Mouse (Mus musculus) heart, adult 2 months (tissue): ENCODE measurements around the gene Tmprss9. TPM values are rescaled to one million over a fixed set of nuclear protein-coding genes. Genes with fewer than 3 reads are reported as not detected.

Experiments
- DNase-seq, 2 experiments: peaks; one replicate each; pipeline ENCODE4 v3.0.0; 2021
- H3K27ac ChIP-seq: fragments of 200-600 bp; 2 replicates; pipeline ENCODE4 v1.8.1; 2022
- H3K27me3 ChIP-seq: fragments of 200-500 bp; 2 replicates; pipeline ENCODE4 v1.6.1; 2012; ENCODE audit warnings: mild to moderate bottlenecking, low read length, inconsistent platforms, mixed read lengths; ENCODE audit not compliant: control insufficient read depth, insufficient read depth
- H3K36me3 ChIP-seq: fragments of 200-500 bp; 2 replicates; pipeline ENCODE4 v1.6.1; 2012; ENCODE audit warnings: low read length, inconsistent platforms; ENCODE audit not compliant: control insufficient read depth, insufficient read depth
- H3K4me1 ChIP-seq: fragments of 200-500 bp; 2 replicates; pipeline ENCODE4 v1.6.1; 2011; ENCODE audit warnings: low read length; ENCODE audit not compliant: control insufficient read depth, insufficient read depth
- H3K4me3 ChIP-seq: fragments of 200-600 bp; 2 replicates; pipeline ENCODE4 v1.8.1; 2022
- H3K79me2 ChIP-seq: fragments of 200-500 bp; replicated peaks from 2 replicates; pipeline ENCODE4 v1.6.1; 2012; ENCODE audit warnings: mild to moderate bottlenecking, inconsistent platforms, low read length, moderate library complexity, mixed read lengths; ENCODE audit not compliant: control insufficient read depth, insufficient read depth
- H3K9ac ChIP-seq: fragments of 200-500 bp; 2 replicates; pipeline ENCODE4 v1.6.1; 2012; ENCODE audit warnings: low read depth, mild to moderate bottlenecking, control low read depth, inconsistent platforms, low read length, mixed read lengths
- CTCF ChIP-seq: fragments of 200-600 bp; IDR thresholded peaks from 2 replicates; pipeline ENCODE4 v1.8.1; 2022; ENCODE audit warnings: antibody characterized with exemption, mild to moderate bottlenecking, moderate library complexity
- EP300 ChIP-seq: fragments of 200-500 bp; IDR thresholded peaks from 2 replicates; pipeline ENCODE4 v1.6.1; 2011; ENCODE audit warnings: low read depth, low read length, control low read depth; ENCODE audit not compliant: insufficient read depth
- POLR2A ChIP-seq: fragments of 200-500 bp; IDR thresholded peaks from 2 replicates; pipeline ENCODE4 v1.6.1; 2011; ENCODE audit warnings: mild to moderate bottlenecking, low read depth, low read length, control low read depth; ENCODE audit not compliant: insufficient read depth
- WGBS: fragments of 180-500 bp; shearing (Covaris S2); methylation state at CpG from one replicate; pipeline ENCODE4 v1.1.7; 2018; 5-methylcytosine and 5-hydroxymethylcytosine counted together
- intact Hi-C: fragments of 180-260 bp; cut with DNase I; formaldehyde crosslinking; loops from one replicate; pipeline ENCODE4 v1.15.1; 2025
- polyA plus RNA-seq: library from polyadenylated mRNA; depleted of rRNA; stranded (reverse); fragments of >200 nt; gene quantifications from 2 replicates; pipeline ENCODE4 v1.2.3, GENCODE M21; 2012
- total RNA-seq, 2 experiments: library from RNA; stranded (reverse); gene quantifications; 2 replicates each; pipeline ENCODE4 v1.2.3; 2021

The Tmprss9 gene
- total and polyA plus RNA-seq, 3 experiments: 0.02 TPM; not detected in 2

GRCm38 (mm10) chr10:80831136-80831535 lies 40.5 kb upstream of the Tmprss9 start:
- 21% methylated on average over 9 of the region's 9 CpGs for WGBS
- Histone ChIP-seq H3K4me3 (no peak overlapping the region), H3K27me3 (peaks cover 3% of the 10 kb centered on the region; the same call in 1 of the 2 replicates), H3K27ac (no peak overlapping the region), H3K79me2 (peaks cover 7% of the 10 kb centered on the region), H3K4me1 (peaks cover 12% of the 10 kb centered on the region), H3K9ac (no peak overlapping the region), H3K36me3 (peaks cover 7% of the 10 kb centered on the region; the same call in 1 of the 2 replicates)
- DNase-seq: peak; percentile 43 to 56
- TF ChIP-seq POLR2A (no peak), EP300 (no peak), CTCF (no peak)
- intact Hi-C loops: no loop called here

- peaks cover 7% of the 10 kb centered on the region; the same call in 1 of the 2 replicates for H3K36me3 ChIP-seq
- 0 out of 2 replicates have a peak, but pooled peaks cover under 1% of the 10 kb centered on the region for H3K79me2 ChIP-seq
- 71% methylated on average over 7 of the region's 7 CpGs for WGBS
- peaks cover 3% of the 10 kb centered on the region; the same call in 1 of the 2 replicates for H3K27me3 ChIP-seq
- H3K4me3 ChIP-seq: no peak overlapping the region
- no peak overlapping the region for H3K27ac ChIP-seq
- intact Hi-C loops: no loop called here
- H3K9ac ChIP-seq: no peak overlapping the region
- H3K4me1 ChIP-seq: peaks cover 10% of the 10 kb centered on the region
- TF ChIP-seq EP300: no peak
- no peak for TF ChIP-seq POLR2A
- no peak for TF ChIP-seq CTCF
- DNase-seq: no peak
Observed at GRCm38 (mm10) chr10:80832818-80833217, 38.8 kb upstream of the Tmprss9 start.

GRCm38 (mm10) chr10:80835617-80836016 lies 36.0 kb upstream of the Tmprss9 start:
- Histone ChIP-seq H3K27ac (no peak overlapping the region), H3K27me3 (peaks cover 3% of the 10 kb centered on the region; the same call in 1 of the 2 replicates), H3K4me1 (no peaks in the 10 kb centered on the region; the same call in 1 of the 2 replicates), H3K79me2 (no peaks in the 10 kb centered on the region), H3K9ac (no peak overlapping the region), H3K4me3 (no peak overlapping the region), H3K36me3 (no peaks in the 10 kb centered on the region)
- TF ChIP-seq EP300: no peak
- TF ChIP-seq CTCF: no peak
- TF ChIP-seq POLR2A: no peak
- 58% methylated on average over 30 of the region's 30 CpGs for WGBS
- DNase-seq: no peak
- intact Hi-C loops: no loop called here

GRCm38 (mm10) chr10:80836949-80837379 lies 34.7 kb upstream of the Tmprss9 start:
- H3K4me3 ChIP-seq: no peak overlapping the region
- intact Hi-C loops: no loop called here
- 34% methylated on average over 7 of the region's 7 CpGs for WGBS
- H3K79me2 ChIP-seq: no peaks in the 10 kb centered on the region
- peaks cover 3% of the 10 kb centered on the region; the same call in 1 of the 2 replicates for H3K27me3 ChIP-seq
- peak in 1 of 2 experiments; percentile 58 for DNase-seq
- no peaks in the 10 kb centered on the region for H3K36me3 ChIP-seq
- no peak overlapping the region for H3K9ac ChIP-seq
- H3K4me1 ChIP-seq: no peaks in the 10 kb centered on the region; the same call in 1 of the 2 replicates
- peak overlapping the region; percentile 53; the same call in 1 of the 2 replicates for H3K27ac ChIP-seq
- TF ChIP-seq POLR2A (no peak), EP300 (no peak), CTCF (no peak)

- intact Hi-C loops: no loop called here
- 19% methylated on average over 2 of the region's 2 CpGs for WGBS
- Histone ChIP-seq H3K4me3 (no peak overlapping the region), H3K4me1 (no peaks in the 10 kb centered on the region; the same call in 1 of the 2 replicates), H3K9ac (no peak overlapping the region), H3K27me3 (peaks cover 3% of the 10 kb centered on the region; the same call in 1 of the 2 replicates), H3K79me2 (no peaks in the 10 kb centered on the region), H3K36me3 (no peaks in the 10 kb centered on the region), H3K27ac (peak overlapping the region; percentile 53)
- 0 out of 2 replicates have a peak, but pooled peaks have one; percentile 33 for TF ChIP-seq EP300
- TF ChIP-seq POLR2A: no peak
- peak in 1 of 2 experiments; percentile 76 for DNase-seq
Observed at GRCm38 (mm10) chr10:80837827-80838226, 33.8 kb upstream of the Tmprss9 start.

- no peak overlapping the region for H3K4me3 ChIP-seq
- TF ChIP-seq POLR2A (no peak), EP300 (no peak), CTCF (no peak)
- no peaks in the 10 kb centered on the region for H3K36me3 ChIP-seq
- peaks cover 3% of the 10 kb centered on the region; the same call in 1 of the 2 replicates for H3K27me3 ChIP-seq
- WGBS: 52% methylated on average over 2 of the region's 2 CpGs
- DNase-seq: no peak
- H3K27ac ChIP-seq: peak overlapping the region; percentile 49
- no peaks in the 10 kb centered on the region for H3K79me2 ChIP-seq
- H3K9ac ChIP-seq: no peak overlapping the region
- intact Hi-C loops: no loop called here
- no peaks in the 10 kb centered on the region; the same call in 1 of the 2 replicates for H3K4me1 ChIP-seq
Observed at GRCm38 (mm10) chr10:80838346-80838912, 33.2 kb upstream of the Tmprss9 start.
